Mouse (Mus musculus) heart, embryonic 11.5 days (tissue): Measurements from ENCODE around the gene Ipo8. TPM values are rescaled to one million over a fixed set of nuclear protein-coding genes. Genes with fewer than 3 reads are reported as not detected.

Source experiments
- ATAC-seq: fragments of 200-750 bp; cut with Nextera tagmentation; replicated peaks from 2 replicates; pipeline ENCODE4 v1.8.0; 2017; ENCODE audit warnings: moderate library complexity; ENCODE audit not compliant: insufficient number of reproducible peaks, low FRiP score, low TSS enrichment
- H3K27ac ChIP-seq: fragments of 300-500 bp; sonication (generic); 2 replicates; pipeline ENCODE4 v1.5.1; 2014; ENCODE audit warnings: mild to moderate bottlenecking, low read depth, low read length
- H3K27me3 ChIP-seq: fragments of 300-500 bp; sonication (generic); 2 replicates; pipeline ENCODE4 v1.6.1; 2014; ENCODE audit warnings: mild to moderate bottlenecking, low read length, mixed read lengths; ENCODE audit not compliant: control insufficient read depth, insufficient read depth
- H3K36me3 ChIP-seq: fragments of 300-500 bp; sonication (generic); 2 replicates; pipeline ENCODE4 v1.6.1; 2014; ENCODE audit warnings: mild to moderate bottlenecking, low read length, moderate library complexity, mixed read lengths; ENCODE audit not compliant: control insufficient read depth, insufficient read depth
- H3K4me1 ChIP-seq: fragments of 300-500 bp; sonication (generic); 2 replicates; pipeline ENCODE4 v1.6.1; 2014; ENCODE audit warnings: low read length; ENCODE audit not compliant: control insufficient read depth, insufficient read depth
- H3K4me2 ChIP-seq: fragments of 300-500 bp; sonication (generic); 2 replicates; pipeline ENCODE4 v1.6.1; 2014; ENCODE audit warnings: mild to moderate bottlenecking, moderate library complexity
- H3K4me3 ChIP-seq: fragments of 300-500 bp; sonication (generic); 2 replicates; pipeline ENCODE4 v1.5.1; 2014; ENCODE audit warnings: low read depth, low read length
- H3K9ac ChIP-seq: fragments of 300-500 bp; sonication (generic); 2 replicates; pipeline ENCODE4 v1.6.1; 2014; ENCODE audit warnings: mild to moderate bottlenecking, low read depth, low read length, moderate library complexity
- H3K9me3 ChIP-seq: fragments of 300-500 bp; sonication (generic); replicated peaks from 2 replicates; pipeline ENCODE4 v1.6.1; 2016; ENCODE audit warnings: low read length; ENCODE audit not compliant: control insufficient read depth
- WGBS: fragments of 180-500 bp; shearing (Covaris S2); extraction: QIAGEN DNeasy Blood & Tissue Kit; methylation state at CpG from one replicate; pipeline ENCODE4 v1.1.7; 2014; ENCODE audit not compliant: insufficient replicate concordance; 5-methylcytosine and 5-hydroxymethylcytosine counted together
- polyA plus RNA-seq: library from polyadenylated mRNA; unstranded; fragments of >200 nt; fragmentation: Nextera tagmentation; extraction: Ambion mirVana; gene quantifications from 2 replicates; pipeline ENCODE4 v1.2.1, GENCODE M21; 2014

Ipo8 gene
- polyA plus RNA-seq, 1 experiment from 2014 or later: 18.1 TPM

GRCm38 (mm10) chr6:148818624-148819343 is 12.5 kb downstream of the Ipo8 start:
- Histone ChIP-seq H3K9ac (no peak overlapping the region), H3K27me3 (no peaks in the 10 kb centered on the region), H3K36me3 (peaks cover 10% of the 10 kb centered on the region), H3K4me3 (no peak overlapping the region), H3K9me3 (no peaks in the 10 kb centered on the region), H3K4me2 (no peak overlapping the region), H3K27ac (no peak overlapping the region), H3K4me1 (no peaks in the 10 kb centered on the region)
- WGBS: 89% methylated on average over 4 of the region's 4 CpGs
- no peak; the same call in 1 of the 2 replicates for ATAC-seq

DNA sequence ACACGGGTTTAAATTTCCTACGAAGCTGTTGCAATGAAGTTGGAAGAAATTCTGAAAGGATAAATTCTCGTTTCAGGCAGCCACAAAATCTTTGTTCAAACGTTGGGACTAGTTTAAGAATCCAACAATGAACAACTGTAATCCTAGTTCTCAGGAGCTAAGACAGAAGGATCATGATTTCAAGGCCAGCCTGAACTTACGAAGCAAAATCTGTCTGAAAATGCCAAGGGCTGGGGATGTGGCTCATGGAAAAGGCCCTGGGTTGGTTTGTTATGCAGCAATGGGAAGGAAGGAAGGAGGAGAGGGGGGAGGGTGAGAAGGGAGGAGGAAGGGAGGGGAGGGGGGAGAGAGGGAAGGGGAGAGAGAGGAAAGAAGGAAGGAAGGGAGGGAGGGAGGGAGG is 14.5 kb downstream of the Ipo8 start:
- Histone ChIP-seq H3K9me3 (no peaks in the 10 kb centered on the region), H3K4me3 (no peak overlapping the region), H3K4me2 (no peak overlapping the region), H3K27ac (no peak overlapping the region), H3K36me3 (peaks cover 13% of the 10 kb centered on the region), H3K9ac (no peak overlapping the region), H3K4me1 (no peaks in the 10 kb centered on the region), H3K27me3 (no peaks in the 10 kb centered on the region)
- WGBS: 81% methylated on average over 5 of the region's 5 CpGs
- ATAC-seq: no peak

DNA sequence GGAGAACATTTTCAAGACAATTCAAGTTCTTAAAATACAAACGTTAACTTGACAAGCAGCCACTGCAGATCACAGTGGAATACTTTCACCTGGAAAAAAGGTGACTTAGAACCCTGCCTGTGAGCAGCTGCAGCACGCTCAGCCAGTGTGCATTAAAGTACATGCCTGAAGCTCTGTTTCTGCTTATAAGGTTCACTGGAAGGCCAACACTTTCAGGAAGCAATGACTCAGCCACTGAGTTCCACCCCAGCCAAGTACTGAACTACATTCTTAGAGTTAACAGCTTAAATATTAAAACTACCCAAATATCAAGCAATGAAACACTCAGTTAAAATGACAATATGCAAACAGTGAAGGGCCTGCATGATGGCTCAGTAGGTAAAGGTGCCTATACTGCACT is 20.1 kb downstream of the Ipo8 start:
- WGBS: 85% methylated on average over 2 of the region's 2 CpGs
- no peaks in the 10 kb centered on the region for H3K4me1 ChIP-seq
- no peaks in the 10 kb centered on the region for H3K27me3 ChIP-seq
- H3K9ac ChIP-seq: no peak overlapping the region
- H3K4me3 ChIP-seq: no peak overlapping the region
- peaks cover 15% of the 10 kb centered on the region for H3K36me3 ChIP-seq
- ATAC-seq: no peak
- no peak overlapping the region for H3K4me2 ChIP-seq
- no peaks in the 10 kb centered on the region; the same call in 1 of the 2 replicates for H3K9me3 ChIP-seq
- H3K27ac ChIP-seq: no peak overlapping the region

DNA sequence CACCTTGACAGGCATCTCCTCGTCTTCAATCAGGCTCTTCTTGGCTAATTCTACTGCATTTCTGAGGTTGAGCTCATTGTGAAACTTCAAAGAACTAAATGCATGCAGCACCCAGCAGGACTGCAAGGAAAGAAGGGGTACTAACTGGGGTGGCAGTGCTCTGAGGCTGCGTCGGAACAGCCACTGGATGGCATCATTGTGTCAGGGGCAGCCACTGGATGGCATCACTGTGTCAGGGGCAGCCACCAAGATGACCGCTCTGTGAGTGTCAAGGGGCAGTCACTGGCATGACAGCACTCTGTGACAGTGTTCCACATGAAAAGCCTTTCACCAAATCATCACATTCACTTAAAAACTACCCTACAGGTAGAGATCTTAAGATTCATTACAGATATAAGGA is 31.5 kb downstream of the Ipo8 start:
- 84% methylated on average over 4 of the region's 4 CpGs for WGBS
- H3K27me3 ChIP-seq: no peaks in the 10 kb centered on the region
- H3K36me3 ChIP-seq: peaks cover 3% of the 10 kb centered on the region

DNA sequence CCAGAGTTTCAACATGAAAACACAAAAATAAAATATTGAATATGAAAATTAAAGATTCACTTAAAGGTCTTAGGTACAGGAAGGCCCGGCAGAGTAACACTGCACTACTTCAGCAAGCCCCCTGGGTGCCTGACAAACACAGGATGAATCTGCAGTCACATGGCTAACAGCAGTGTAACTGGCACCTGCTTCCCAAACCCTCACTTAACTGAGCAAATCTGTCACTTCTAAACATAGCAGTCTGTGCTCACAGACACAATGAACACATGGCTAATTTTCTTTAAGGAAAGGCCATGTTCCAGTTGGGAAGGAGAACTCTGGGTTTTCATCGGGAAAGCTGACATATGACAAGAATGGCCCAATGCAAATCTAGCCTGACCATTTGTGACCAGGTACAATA is 36.1 kb downstream of the Ipo8 start:
- Histone ChIP-seq H3K36me3 (peaks cover 7% of the 10 kb centered on the region; the same call in 1 of the 2 replicates), H3K4me3 (no peak overlapping the region), H3K27ac (no peak overlapping the region), H3K9ac (no peak overlapping the region), H3K27me3 (no peaks in the 10 kb centered on the region), H3K4me2 (no peak overlapping the region), H3K9me3 (no peaks in the 10 kb centered on the region), H3K4me1 (no peaks in the 10 kb centered on the region)
- WGBS: 84% methylated on average over 2 of the region's 2 CpGs
- ATAC-seq: no peak

More for the DNA sequence above, 31.5 kb downstream of the Ipo8 start:
- Histone ChIP-seq H3K27ac (no peak overlapping the region), H3K4me3 (no peak overlapping the region), H3K9ac (no peak overlapping the region), H3K4me1 (no peaks in the 10 kb centered on the region), H3K4me2 (no peak overlapping the region), H3K9me3 (no peaks in the 10 kb centered on the region)
- ATAC-seq: no peak

DNA sequence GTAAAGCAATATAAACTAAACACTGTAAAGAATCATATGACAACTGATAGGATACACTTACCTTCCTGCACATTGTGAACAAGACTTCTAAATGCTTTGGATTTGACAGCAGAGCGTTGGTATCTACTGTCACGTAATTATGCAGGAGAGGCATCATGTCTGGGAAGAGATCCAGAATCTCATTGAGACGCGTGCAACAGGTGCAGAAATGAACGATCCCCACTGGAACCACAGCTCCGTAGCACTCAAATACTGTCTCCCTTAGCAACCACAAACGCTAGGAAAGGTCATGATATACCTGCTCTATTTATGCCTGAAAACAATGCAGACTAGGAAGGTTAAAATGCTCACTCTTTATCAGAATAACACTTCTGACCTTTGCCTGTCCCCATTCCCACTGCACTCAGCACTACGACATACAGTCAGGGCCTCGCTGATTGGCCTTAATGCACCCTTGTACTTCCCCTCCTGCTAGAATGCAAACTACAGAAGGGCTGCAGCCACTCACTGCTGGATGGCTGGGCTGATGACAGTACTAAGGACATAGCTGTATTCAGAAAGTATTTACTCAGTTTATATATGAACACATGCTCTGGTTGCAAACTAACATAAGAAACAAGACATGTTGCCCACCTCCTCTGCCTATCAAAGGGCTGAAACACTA is 42.1 kb downstream of the Ipo8 start:
- WGBS: 79% methylated on average over 9 of the region's 9 CpGs
- ATAC-seq: no peak
- Histone ChIP-seq H3K27ac (no peak overlapping the region), H3K27me3 (no peaks in the 10 kb centered on the region), H3K9me3 (no peaks in the 10 kb centered on the region), H3K4me1 (no peaks in the 10 kb centered on the region), H3K4me2 (no peak overlapping the region; the same call in 1 of the 2 replicates), H3K4me3 (no peak overlapping the region), H3K36me3 (peaks cover 14% of the 10 kb centered on the region), H3K9ac (no peak overlapping the region)

GRCm38 (mm10) chr6:148786186-148786585 is 45.1 kb downstream of the Ipo8 start:
- H3K4me3 ChIP-seq: no peak overlapping the region
- H3K9ac ChIP-seq: no peak overlapping the region
- no peaks in the 10 kb centered on the region for H3K9me3 ChIP-seq
- no peak overlapping the region for H3K27ac ChIP-seq
- peaks cover 17% of the 10 kb centered on the region for H3K36me3 ChIP-seq
- WGBS: 81% methylated on average over 5 of the region's 5 CpGs
- ATAC-seq: no peak
- no peak overlapping the region for H3K4me2 ChIP-seq
- no peaks in the 10 kb centered on the region for H3K27me3 ChIP-seq
- H3K4me1 ChIP-seq: no peaks in the 10 kb centered on the region

GRCm38 (mm10) chr6:148784418-148784817 is 46.8 kb downstream of the Ipo8 start:
- Histone ChIP-seq H3K36me3 (peaks cover 18% of the 10 kb centered on the region), H3K27me3 (no peaks in the 10 kb centered on the region), H3K27ac (no peak overlapping the region), H3K4me2 (no peak overlapping the region), H3K4me3 (no peak overlapping the region), H3K4me1 (no peaks in the 10 kb centered on the region), H3K9me3 (no peaks in the 10 kb centered on the region), H3K9ac (no peak overlapping the region)
- ATAC-seq: no peak
- WGBS: 92% methylated on average over 9 of the region's 9 CpGs

DNA sequence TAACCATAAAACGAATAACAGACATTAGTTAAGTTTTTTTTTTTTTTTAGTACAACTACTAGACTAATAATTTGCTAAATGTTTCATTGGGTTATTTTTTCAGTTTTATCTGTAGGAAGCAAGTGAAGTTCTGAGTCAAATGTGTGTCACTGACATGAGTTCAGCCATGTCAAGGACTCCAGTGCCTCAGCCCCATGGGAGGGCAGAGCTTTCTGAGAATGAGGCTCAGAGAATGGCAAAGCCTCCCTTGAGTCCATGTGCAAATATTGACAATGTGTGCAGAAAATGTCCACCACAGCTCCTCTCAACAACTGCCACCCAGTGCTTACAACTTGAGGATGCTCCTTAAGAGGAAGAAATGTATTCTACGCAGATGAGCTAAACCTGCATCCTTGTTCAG is 55.0 kb downstream of the Ipo8 start:
- 91% methylated on average over 2 of the region's 2 CpGs for WGBS
- peaks cover 11% of the 10 kb centered on the region for H3K36me3 ChIP-seq

More for the DNA sequence above, 55.0 kb downstream of the Ipo8 start:
- H3K9me3 ChIP-seq: no peaks in the 10 kb centered on the region
- no peaks in the 10 kb centered on the region for H3K4me1 ChIP-seq
- no peaks in the 10 kb centered on the region for H3K27me3 ChIP-seq
- no peak overlapping the region for H3K4me3 ChIP-seq
- no peak for ATAC-seq
- no peak overlapping the region for H3K4me2 ChIP-seq
- H3K9ac ChIP-seq: no peak overlapping the region
- H3K27ac ChIP-seq: no peak overlapping the region
